Mouse (Mus musculus): ENCODE data around the gene Plcb1.
A peak's percentile ranks its signal among the peaks of the same experiment; 100 is the strongest.

The Plcb1 gene

DNA sequence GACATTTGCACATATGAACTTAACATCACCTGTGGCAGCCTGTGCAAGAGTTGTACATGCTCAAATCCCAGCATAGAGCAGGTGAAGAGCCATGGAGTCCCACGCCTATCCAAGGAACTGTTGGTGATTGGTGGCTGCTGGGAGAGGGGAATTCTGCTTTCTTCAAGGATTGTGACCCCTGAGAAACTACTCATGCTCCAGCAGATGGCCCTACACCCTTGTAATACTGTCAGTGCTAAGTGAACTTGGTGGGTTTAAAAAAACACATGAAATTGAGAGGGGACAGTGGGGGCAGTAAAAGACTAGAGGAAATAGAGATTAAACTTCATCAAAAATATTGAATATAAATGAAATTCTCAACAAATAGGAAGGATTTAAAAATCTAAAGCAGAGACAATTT is 53.0 kb downstream of the Plcb1 start:
- no peak for DNase-seq

- no peak for DNase-seq
Measured at GRCm38 (mm10) chr2:134842883-134843282, 57.0 kb downstream of the Plcb1 start.

- DNase-seq: no peak
Measured at GRCm38 (mm10) chr2:134844391-134845238, 58.7 kb downstream of the Plcb1 start.

- no peak for DNase-seq
Measured at GRCm38 (mm10) chr2:134845239-134845738, 59.4 kb downstream of the Plcb1 start.

GRCm38 (mm10) chr2:134846555-134846954 is 60.7 kb downstream of the Plcb1 start:
- no peak for DNase-seq

DNA sequence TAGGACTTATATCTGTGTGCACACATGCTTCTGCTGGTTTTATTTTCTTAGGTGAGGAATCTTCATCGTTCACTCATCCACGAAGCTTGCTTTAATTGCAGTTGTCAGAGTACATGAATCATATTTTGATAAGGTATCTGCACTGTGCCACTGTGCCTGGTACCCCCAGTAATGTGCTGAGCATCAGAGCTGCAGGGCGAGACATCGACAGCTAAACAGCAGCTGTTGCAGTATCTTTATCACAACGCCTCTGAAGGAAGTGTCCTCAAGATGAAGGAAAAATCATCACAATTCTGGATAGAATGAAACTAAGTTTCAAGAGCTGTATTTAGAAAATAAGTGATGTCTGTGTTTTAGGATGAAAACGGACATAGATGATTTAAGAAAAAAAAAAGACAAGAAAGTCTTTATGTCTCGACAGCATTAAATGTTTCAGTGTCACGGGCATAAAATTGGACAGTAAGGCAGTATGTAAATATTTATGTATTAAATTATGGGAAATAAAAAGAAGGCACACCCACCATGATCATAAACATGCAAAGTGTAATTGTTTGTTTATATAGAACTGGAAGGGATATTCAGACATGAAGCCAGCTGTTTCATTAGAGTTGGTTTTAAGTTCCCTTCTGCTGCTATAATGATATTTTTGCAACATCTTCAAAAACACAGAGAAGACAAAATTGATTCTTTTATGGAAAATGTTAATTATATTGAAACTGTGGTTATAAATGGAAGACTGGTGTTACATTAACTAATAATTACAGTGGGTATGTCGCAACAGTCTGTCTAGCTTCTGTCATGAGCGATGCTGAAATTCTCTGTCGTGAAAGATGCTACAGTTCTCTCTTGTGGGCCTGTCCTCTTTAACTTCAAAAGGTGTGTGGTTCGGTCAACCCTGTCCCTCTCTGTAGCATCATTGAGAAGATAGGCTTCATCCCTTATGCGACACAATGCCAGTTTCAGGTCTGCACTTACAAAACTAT is 65.6 kb downstream of the Plcb1 start:
- DNase-seq: no peak

GRCm38 (mm10) chr2:134856239-134856638 is 70.4 kb downstream of the Plcb1 start:
- no peak for DNase-seq

DNA sequence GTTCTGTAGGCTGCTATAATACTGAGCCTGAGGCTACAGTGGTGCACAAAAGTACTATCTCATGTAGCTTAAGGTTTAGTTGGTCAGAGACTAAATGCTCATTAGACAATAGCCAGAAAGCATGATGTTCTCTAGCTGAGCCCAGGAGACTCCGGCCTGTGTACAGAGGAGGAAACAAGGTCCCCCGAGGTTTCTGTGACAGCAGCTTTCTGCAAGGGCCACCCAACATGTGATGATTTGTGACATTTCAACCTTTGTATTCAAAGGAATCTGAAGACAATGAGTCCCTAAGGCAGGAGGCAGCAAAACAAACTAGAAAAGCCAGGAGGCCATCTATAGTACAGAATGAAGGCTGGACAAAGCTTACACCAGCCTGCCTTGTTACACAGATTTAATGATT is 70.8 kb downstream of the Plcb1 start:
- no peak for DNase-seq

DNA sequence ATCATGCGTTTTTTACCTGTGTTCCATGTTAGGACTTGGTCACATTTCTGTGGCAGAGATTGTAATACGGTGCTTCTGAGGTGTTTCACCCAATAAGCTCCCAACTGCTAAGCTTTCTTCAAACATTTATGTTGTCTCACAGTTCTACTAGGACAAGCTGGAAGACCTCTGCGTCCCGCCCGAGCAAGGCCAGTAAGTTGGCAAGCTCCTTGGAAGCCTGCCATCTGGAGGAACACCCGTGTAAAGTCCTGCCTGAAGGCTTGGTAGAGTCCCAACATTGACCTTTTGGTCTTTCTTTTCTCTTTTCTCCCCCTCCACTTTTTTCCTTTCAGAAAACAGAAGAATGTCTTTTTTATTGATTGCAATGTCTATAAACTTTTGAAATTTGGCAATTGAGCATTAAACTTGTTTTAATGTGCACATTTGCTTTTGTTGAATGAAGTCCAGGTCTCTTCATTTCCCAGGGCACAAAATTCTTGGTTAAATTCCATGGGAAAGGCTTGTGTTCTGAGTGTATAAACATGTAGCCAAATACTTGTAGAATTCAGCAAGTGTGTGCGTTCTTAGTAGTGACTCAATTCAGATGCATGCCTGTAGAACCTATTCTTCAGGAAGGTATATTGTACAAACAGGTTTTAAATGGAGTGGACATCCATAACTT is 79.2 kb downstream of the Plcb1 start:
- DNase-seq: peak; percentile 55 to 57

GRCm38 (mm10) chr2:134867381-134867780 is 81.5 kb downstream of the Plcb1 start:
- DNase-seq: no peak

DNA sequence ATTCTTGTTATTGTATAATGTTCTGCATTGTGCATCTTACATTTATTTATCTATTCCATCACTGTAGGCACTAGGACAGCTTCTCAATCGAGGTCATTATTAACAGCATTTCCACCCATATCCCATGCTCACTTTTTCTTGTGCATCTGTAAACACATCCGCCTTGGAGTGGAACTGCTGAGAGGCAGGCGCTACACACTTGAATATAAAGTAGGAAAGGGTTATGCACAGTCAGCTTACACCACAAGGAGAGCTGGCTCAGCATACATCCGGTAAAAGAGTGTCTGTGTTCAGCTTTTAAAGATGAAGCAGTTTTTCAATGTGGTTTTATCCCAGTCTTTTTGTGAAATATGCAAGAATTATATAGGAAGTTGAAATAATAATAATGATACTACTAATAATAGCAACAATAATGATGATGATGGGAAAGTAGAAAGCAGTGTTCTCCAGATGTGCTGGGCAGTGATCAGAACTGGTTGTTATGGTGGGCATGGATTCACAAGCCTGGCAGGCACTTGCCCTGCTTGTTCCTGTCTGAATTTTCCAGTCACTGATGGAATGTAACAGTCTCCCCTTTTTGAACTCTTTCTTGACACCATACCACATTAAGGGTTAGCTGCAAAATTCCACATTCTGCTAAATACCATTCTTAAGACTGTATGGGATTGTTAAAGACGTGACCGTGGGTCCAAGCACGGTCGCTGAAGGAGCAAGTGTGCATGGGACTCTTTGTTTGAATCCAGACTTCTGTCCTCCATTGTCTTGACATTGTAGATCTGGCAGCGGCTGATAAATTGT is 86.0 kb downstream of the Plcb1 start:
- DNase-seq: no peak

GRCm38 (mm10) chr2:134872490-134872781 is 86.6 kb downstream of the Plcb1 start:
- no peak for DNase-seq

GRCm38 (mm10) chr2:134877148-134877547 is 91.3 kb downstream of the Plcb1 start:
- DNase-seq: no peak

- DNase-seq: no peak
Measured at GRCm38 (mm10) chr2:134891207-134891606, 105.3 kb downstream of the Plcb1 start.

DNA sequence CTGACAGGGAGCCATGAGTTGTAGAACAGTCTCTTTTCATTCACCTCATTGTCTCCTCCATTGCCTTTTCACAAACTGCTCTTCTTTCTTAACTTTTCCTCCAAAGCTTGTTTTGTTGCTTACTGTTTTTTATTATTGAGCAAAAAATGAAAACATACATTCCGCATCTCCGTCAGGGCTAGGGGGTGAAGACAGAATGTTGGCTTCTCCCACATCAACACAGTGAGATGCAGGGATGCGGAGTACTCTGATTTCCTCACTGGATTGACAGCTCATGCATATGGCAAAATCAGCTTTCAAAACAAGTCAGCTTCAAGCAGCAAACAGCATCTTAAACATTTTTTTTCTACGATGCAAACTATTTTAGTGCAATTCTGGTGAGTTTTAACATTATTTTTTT is 108.9 kb downstream of the Plcb1 start:
- DNase-seq: no peak

DNA sequence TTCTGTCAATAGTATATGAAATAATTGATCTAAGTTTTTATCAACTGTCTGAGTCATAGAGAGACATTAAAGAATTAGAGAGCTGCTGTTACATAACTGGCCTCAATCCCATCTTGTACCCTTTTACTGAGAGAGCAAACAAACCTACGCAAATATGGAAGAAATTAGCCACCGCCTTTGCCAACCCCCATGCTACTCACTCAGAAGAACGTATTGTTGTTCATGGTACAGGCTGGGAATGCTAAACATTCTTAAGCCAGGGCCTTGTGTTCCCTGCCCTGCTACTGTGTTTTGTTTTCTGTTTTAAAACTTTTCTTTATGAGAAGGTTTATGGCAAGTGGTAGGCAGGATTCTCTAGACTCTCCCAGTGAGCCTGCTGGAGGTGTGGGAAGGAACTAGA is 110.3 kb downstream of the Plcb1 start:
- DNase-seq: no peak

GRCm38 (mm10) chr2:134897083-134897482 is 111.2 kb downstream of the Plcb1 start:
- DNase-seq: no peak

DNA sequence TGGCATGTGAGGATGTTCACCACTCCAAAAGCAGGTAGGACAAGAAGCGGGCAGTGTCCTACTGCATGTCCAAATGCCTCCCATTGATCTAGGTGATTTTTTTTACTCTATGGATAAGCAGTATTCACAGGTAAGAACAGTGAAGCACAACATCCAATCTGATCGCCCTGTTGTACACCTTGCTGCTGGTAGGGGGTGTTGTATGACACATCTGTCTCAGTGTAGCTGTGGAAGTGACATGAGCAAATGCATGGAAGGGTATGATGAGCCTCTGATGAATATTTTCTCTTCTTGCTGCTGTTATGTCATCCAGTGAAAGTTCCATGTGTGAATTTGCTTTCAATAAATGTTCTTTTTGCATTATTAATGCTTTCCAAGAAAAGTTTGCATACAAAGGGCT is 115.7 kb downstream of the Plcb1 start:
- DNase-seq: no peak

- no peak for DNase-seq
Measured at GRCm38 (mm10) chr2:134910882-134911281, 125.0 kb downstream of the Plcb1 start.

DNA sequence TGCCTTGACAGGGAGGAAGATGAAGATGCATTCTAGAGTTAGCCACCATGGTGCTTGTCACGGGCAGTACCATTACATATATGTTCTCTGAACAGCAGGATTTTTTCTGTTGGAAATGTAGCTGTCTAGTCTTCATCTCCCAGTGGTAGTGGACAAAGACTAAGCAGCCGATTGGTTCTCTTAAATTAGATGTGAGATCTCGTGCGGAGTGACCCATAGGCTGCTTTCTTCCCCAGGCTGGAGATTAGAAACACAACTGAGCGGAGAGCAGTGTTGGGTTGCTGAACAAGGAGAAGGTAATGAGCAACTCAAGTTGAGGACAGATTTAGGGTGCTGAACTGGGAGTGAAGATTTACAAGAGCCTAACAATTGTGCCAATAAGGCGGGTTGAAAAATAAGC is 125.5 kb downstream of the Plcb1 start:
- DNase-seq: no peak

GRCm38 (mm10) chr2:134912616-134913015 is 126.7 kb downstream of the Plcb1 start:
- no peak for DNase-seq

DNA sequence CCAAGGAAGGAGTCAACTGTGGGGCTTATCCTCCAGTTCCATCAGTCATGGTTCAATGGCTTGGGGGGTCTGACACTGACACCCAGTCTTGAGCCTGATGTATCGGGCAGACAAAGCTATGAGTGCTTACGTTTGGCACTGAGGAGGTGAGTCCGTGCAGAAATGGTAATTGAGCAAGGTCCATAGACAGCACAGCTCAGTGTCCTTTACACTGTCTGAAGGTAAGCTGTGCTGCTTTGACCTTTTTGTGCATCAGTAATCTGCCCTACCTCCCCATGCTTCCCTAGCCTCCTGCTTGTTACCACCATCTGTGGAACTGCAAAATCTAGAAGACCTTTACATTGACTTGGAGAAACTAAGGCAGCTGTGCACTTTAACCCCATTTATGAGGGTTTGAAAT is 127.7 kb downstream of the Plcb1 start:
- DNase-seq: no peak
